Mouse (Mus musculus): Measurements from ENCODE around the gene Ankrd49.

Ankrd49 gene

GRCm38 (mm10) chr9:14784039-14785002, at the start of gene Ankrd49, which contains the start of gene Mre11a:
Ankrd49 (minus strand) TSS chr9:14784856.
Mre11a (plus strand) TSS chr9:14784654.
- peak; percentile 93 for DNase-seq (ENCODE audit: low spot score in 2 of 2)

DNA sequence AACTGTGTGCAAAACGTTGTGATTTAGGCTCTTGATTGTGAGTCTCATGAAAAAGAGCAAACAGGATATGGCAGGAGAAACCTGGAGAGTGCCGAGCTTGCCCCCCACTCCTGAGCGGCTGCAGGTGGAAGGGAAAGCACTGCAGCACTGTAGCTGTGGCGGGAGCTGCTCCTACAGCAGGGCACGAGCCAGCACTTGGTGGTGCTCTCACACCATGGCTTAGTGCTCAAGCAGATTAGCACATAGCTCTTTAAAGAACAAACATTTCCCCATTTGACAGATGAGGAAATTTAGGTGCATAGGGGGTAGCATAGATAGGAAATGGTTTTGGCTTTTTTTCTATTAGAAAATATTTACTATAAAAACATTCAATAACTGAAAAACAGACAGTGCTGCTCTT, 47.4 kb upstream of the Ankrd49 start:
- no peak for DNase-seq (ENCODE audit: low spot score in 2 of 2)

DNA sequence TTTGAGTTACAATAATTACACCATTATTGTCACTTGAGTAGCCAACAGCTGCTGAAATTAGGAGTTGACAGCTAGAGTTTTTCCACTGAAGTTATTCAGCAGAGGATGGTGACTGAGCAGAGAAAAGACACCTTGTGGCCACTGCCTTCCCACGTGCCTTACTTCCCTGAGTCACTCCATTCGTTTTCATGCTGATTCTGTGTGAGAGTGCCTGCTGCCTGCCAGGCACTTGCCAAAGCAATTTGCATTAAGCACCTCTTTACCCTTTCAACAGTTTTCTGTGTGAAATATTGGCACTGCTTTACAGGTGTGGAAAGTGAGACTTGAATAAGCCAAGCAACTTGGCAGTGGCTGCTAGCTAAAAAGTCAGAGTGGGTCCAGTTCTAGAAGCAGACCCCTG, 43.2 kb upstream of the Ankrd49 start:
- DNase-seq (ENCODE audit: low spot score in 2 of 2), result no peak

DNA sequence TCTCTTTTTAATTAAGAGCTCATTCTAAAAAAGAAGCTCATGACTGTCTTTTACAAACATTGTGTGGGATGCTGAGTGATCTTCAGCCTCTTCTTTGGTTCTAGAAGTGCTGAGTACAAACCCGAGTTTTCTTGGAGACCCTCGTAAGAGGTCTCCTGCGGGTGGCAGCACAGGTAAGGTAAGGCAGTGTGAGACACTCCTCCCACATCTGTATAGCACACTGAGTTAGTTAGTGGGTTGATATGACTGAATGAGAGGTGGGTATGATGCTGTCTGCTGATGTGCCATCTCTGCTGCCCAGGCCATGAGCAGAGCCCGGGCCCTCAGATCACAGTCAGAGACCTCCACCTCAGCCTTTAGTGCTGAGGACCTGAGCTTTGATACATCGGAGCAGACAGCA, 40.2 kb upstream of the Ankrd49 start:
- DNase-seq (ENCODE audit: low spot score in 2 of 2), result no peak

DNA sequence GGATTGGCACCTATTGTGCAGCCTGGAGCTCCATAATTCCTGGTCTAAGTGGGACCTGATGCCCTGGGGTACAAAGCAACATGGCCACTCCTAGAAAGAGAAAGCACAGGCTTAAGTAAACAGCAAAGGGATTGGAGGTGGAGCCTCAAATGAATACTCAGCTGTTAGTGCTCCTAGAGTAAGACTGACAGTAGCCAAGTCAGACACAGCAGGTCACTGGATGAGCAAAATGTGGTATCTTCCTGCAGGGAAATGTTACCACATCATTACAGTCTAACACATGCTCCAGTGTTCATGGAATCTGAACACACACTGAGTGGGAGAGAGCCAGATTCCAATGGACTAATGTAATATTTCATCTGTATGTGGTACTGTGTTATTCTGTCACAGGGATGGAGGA, 36.7 kb upstream of the Ankrd49 start:
- no peak for DNase-seq (ENCODE audit: low spot score in 2 of 2)

GRCm38 (mm10) chr9:14810111-14810510, 25.5 kb upstream of the Ankrd49 start:
- no peak for DNase-seq (ENCODE audit: low spot score in 2 of 2)

GRCm38 (mm10) chr9:14806786-14807185, 22.1 kb upstream of the Ankrd49 start:
- no peak for DNase-seq (ENCODE audit: low spot score in 2 of 2)

- no peak for DNase-seq (ENCODE audit: low spot score in 2 of 2)
These were observed 21.1 kb upstream of the Ankrd49 start for GRCm38 (mm10) chr9:14805714-14806113.

DNA sequence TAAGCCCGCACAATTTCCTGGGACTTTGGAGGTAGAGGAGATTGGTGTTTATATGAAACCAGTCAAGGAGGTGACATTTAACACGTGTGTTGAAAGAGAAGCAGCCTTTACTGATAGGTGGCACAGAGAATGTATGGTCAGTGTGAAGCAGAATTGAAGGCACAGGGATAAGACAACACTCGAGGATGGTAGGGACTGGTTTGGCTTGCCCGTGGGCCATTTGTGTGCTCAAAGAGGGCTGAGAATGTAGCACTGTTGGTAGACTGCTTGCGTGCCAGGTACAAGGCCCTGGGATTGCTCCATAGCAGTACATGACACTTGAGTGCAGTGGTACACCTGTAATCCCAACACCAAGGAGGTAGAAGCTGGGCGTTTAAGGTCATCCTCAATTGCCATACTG, 2.7 kb upstream of the Ankrd49 start:
- DNase-seq (ENCODE audit: low spot score in 2 of 2), result no peak

DNA sequence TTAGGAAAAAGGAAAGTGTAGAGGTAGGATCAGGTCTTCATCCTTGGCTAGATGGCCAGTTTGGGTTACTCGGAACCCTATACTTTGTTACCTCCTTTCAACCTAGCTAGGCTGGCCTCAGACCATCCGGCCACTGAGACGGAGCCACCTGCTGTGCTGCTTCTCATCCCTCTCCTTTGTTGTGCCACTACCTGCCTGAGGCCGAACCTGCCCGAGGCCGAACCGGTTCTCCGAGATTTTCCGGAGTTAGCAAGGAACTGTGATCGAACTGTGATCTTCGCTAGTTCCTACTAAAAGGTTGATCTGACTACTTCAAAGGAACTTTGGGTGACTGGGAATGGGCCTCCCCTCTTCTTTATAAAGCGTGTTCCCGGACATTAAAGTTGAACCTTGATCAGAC, 6.3 kb downstream of the Ankrd49 start:
- no peak for DNase-seq (ENCODE audit: low spot score in 2 of 2)

DNA sequence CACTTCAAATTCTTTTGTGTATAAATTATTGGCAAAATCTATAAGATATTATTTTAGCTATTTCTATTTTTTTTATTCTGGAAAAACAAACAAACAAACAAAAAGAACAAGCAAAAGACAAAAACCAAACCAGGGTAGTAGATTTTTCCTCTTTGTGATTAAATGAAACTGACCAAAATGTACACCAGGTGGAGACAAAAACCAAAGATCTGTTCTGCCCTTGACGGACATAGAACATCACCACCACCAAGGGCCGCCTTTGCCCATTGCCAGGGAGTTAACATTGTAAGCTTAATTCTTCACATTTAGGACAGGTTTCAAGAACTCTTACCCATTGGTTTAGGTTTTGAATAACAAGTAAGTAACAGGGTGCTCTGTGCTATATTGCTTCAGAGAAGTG, 10.8 kb downstream of the Ankrd49 start:
- DNase-seq (ENCODE audit: low spot score in 2 of 2), result no peak

DNA sequence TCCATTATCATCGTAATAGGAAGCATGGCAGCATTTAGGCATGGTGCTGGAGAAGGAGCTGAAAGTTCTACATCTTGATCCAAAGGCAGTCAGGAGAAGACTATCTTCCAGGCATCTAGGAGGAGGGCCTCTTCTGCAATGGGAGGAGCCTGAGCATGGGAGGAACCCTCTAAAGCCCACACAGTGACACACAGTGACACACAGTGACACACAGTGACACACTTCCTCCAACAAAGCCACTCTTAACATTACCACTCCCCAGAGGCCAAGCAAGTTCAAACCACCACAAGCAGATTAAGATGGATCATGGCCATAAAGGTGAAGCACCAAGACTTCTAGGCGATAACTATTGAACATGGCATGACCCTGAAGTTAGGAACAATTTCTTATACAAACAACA, 12.6 kb downstream of the Ankrd49 start:
- no peak for DNase-seq (ENCODE audit: low spot score in 2 of 2)

DNA sequence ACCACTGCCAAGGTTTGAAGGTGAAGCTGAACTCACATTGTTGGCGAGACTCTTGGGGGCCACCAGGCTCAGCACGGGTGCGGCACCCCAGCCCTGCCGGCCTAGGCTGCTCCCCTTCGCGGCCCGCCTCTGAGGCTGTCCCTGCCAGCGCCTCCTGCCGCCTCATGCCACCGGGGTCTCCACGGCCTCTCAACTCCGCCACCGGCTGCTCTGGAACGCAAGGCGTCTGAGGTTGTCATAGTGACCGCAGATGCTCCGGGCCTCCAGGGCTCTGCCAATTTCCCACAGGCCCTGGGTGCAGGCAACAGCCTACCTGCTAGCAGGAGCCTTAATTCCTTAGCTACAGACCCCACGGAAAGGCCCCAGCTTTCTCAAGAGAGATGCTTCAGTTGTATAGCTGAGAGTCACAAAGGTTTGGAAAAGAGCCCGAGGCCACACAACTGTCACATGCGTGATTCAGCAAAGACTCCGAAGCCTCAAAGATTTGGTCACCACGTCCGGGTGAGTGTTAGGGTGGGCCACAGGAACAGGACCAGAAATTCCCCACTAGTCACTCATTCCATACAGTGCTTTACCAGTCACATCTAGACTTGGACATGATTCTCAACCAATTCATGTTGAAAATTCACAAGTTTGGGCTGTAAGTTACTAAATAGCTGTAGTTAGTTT, 13.7 kb downstream of the Ankrd49 start, which contains the start of gene 1700012B09Rik:
1700012B09Rik (minus strand) TSS at position 228 of the 669 bp plus-strand sequence.
- no peak for DNase-seq (ENCODE audit: low spot score in 2 of 2)

DNA sequence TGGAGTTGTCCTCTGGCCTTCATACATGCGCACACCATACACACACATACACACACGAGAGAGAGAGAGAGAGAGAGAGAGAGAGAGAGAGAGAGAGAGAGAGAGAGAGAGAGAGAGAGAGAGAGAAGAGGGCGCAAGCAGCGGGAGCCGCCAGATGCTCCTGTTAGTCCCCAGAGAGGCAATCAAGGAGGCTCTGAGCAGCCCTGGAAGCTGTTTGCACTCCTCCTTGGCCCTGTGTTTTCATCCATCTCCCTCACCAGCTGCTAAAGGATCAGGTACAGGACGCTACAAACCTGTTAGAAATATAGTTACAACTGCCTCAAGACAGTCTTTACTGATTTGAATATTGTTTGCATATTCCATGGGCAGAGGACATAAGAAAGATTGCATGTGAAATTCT, 14.8 kb downstream of the Ankrd49 start:
- no peak for DNase-seq (ENCODE audit: low spot score in 2 of 2)

DNA sequence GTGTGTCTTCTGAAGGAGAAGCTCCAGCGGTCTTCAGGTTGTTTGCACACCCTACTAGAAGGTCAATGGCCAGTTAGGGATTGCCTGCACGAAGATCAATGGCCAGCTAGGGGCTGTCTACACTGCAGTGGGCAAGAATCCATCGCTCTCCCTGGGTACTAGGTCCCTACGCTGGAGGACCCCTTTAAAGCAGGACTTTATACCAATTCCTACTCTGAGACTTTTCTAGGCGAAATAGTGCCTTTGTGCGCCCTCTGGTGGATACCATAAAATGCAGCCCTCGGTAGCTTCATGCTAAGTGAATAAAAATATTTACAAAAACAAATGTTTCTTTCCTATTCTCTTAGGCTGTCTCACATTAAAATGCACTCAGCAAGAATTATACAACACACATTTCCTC, 19.9 kb downstream of the Ankrd49 start:
- peak; percentile 22 to 64 for DNase-seq (ENCODE audit: low spot score in 2 of 2)

DNA sequence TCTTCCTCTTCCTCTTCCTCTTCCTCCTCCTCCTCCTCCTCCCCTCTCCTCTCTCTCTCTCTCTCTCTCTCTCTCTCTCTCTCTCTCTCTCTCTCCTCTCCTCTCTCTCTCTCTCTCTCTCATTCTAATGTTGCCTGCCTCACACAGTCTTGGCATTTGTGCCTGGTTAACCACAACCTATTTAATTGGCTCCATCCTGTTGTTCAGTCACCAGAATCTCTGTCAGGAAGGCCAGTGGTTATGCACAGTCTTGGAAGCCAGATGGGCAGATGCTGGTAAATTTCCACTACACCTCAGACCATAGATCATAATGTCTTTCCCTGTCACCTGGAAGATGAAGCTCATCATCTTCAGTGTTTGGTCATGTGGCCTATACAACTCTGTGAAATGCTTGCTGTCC, 25.4 kb downstream of the Ankrd49 start:
- DNase-seq (ENCODE audit: low spot score in 2 of 2), result no peak

DNA sequence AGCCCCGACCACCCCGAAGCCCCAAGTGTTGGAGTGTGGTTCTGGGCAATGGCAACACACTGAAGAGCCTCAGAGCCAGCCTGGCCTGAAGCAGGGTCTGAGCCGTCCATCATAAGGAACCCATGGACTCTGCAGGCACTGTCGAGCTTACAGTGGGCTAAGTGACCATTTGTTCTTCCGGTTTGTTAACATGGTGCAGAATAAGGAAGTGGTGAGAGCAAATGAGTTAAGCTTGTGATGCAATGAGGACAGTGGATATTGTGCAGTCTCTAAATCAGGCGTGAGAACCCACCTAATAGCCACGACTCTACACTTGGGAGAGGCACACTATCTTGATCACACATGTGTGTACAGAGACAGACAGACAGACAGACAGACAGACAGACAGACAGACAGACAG, 26.1 kb downstream of the Ankrd49 start:
- DNase-seq (ENCODE audit: low spot score in 2 of 2), result no peak

DNA sequence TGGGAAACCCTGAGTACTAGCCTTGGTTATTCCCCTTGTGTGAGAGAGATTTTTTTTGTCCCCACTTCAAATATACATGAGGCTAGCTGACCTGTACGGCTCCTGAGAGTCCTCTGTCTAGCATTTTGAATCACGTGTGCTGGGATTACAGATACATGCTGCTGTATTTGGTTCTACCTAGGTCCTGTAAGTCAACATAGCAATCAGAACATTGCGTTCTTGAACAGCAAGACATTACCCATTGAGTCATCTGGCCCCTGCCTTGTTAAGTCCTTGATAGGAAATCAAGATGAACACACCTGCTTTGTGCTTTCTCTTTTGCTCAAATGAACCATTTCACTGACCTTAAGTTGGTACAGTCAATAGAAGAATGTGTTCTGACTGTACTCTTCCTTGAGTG, 30.2 kb downstream of the Ankrd49 start:
- no peak for DNase-seq (ENCODE audit: low spot score in 2 of 2)

DNA sequence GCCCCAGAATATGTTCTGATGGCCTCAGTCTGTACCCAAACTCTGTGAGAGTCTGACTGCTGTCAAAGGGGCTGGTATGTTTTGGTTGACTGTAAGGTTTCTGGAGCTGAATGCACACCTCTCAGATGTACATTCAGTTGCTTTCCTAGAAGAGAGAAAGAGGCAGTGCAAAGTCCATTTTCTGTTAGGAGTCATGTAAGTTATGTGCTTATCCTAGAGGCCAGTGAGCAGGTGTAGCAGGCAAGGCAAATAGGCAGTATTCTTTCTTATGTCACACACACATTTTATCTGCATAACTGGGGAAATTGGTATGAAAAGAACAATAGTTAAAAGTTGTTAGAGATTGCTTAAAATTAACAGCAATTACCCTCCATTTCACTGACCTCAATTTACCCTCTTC, 30.7 kb downstream of the Ankrd49 start:
- DNase-seq (ENCODE audit: low spot score in 2 of 2), result no peak

- DNase-seq (ENCODE audit: low spot score in 2 of 2), result peak; percentile 16 to 43
These were observed 32.6 kb downstream of the Ankrd49 start, which contains the start of gene Fut4 for GRCm38 (mm10) chr9:14752001-14752522. Fut4 (minus strand) TSS chr9:14752393.

- peak; percentile 10 to 27 for DNase-seq (ENCODE audit: low spot score in 2 of 2)
These were observed 33.1 kb downstream of the Ankrd49 start for GRCm38 (mm10) chr9:14751503-14752000.

- DNase-seq (ENCODE audit: low spot score in 2 of 2), result no peak
These were observed 33.7 kb downstream of the Ankrd49 start for GRCm38 (mm10) chr9:14750901-14751502.

Data from spleen, postnatal 10 days (tissue).